Mouse (Mus musculus): ENCODE data around the gene Ifnk.

DNA sequence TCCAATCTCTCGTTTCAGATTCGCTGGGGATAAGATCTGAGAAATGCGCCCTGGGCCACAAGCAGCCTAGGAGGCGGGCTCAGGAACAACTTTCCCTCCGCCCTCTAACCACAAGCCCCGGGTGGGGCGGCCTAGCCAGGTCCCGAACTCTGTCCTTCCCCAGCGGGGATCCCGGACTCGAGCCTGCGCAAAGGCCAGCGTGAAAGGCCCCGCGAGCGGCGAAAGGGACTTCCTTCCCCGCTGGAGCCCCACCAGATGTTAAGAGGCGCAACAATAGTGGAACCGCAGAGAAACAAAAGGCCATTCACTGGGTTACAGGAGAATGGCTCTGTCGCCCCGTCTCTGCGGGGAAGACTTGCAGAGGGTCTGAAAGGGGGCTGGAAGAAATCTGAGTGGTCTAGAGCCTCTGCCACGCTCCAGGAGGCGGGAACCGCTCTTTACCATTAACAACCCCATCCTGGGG, 4.3 kb downstream of the Ifnk start:
- TF ChIP-seq CTCF (IDR thresholded peaks at IDR 0.05; ENCODE audit: borderline replicate concordance, control insufficient read depth, extremely low read depth, insufficient read depth, low read length, poor library complexity) (0 out of 2 replicates have a peak, but pooled peaks have one; percentile 18), POLR2A (IDR thresholded peaks at IDR 0.05; ENCODE audit: control insufficient read depth, extremely low read depth, insufficient read depth, low read length, poor library complexity) (peak; percentile 14; the same call in 1 of the 2 replicates)
